Mouse (Mus musculus) limb, embryonic 10.5 days (tissue): ENCODE results near the gene Kif3b. TPM values are rescaled to one million over a fixed set of nuclear protein-coding genes. Genes with fewer than 3 reads are reported as not detected.
"Not testable (repeated sequence)": the region's sequence is repeated elsewhere in the genome, so short reads cannot be mapped to it uniquely, and the experiment has no call there.

Experiments used
- DNase-seq: peaks from one replicate; pipeline ENCODE4 v3.0.0-alpha.2; 2017; ENCODE audit warnings: low spot score
- H3K27ac ChIP-seq: fragments of 300-500 bp; sonication (generic); 2 replicates; pipeline ENCODE4 v1.5.1; 2016; ENCODE audit warnings: mild to moderate bottlenecking
- H3K27me3 ChIP-seq: fragments of 300-500 bp; sonication (generic); 2 replicates; pipeline ENCODE4 v1.6.1; 2016; ENCODE audit warnings: low read depth, mild to moderate bottlenecking; ENCODE audit not compliant: poor library complexity, severe bottlenecking
- H3K36me3 ChIP-seq: fragments of 300-500 bp; sonication (generic); 2 replicates; pipeline ENCODE4 v1.6.1; 2016; ENCODE audit warnings: mild to moderate bottlenecking, moderate library complexity
- H3K4me1 ChIP-seq: fragments of 300-500 bp; sonication (generic); 2 replicates; pipeline ENCODE4 v1.6.1; 2016
- H3K4me3 ChIP-seq: fragments of 300-500 bp; sonication (generic); 2 replicates; pipeline ENCODE4 v1.5.1; 2016; ENCODE audit warnings: mild to moderate bottlenecking, moderate library complexity
- H3K9me3 ChIP-seq: fragments of 300-500 bp; sonication (generic); replicated peaks from 2 replicates; pipeline ENCODE4 v1.6.1; 2016; ENCODE audit warnings: mild to moderate bottlenecking
- WGBS: fragments of 180-500 bp; shearing (Covaris S2); methylation state at CpG from one replicate; pipeline ENCODE4 v1.1.7; 2016; 5-methylcytosine and 5-hydroxymethylcytosine counted together
- polyA plus RNA-seq: library from polyadenylated mRNA; unstranded; fragments of >200 nt; fragmentation: Nextera tagmentation; extraction: Ambion mirVana; gene quantifications from 2 replicates; pipeline ENCODE4 v1.2.1, GENCODE M21; 2016

The Kif3b gene
- polyA plus RNA-seq, 1 experiment from 2014 or later: 5.4 TPM

- not testable (repeated sequence) for DNase-seq, H3K9me3 ChIP-seq, H3K4me3 ChIP-seq, H3K27me3 ChIP-seq, H3K36me3 ChIP-seq, H3K27ac ChIP-seq
- 90% methylated on average over 3 of the region's 3 CpGs for WGBS
- H3K4me1 ChIP-seq: peaks cover 14% of the 10 kb centered on the region
These were observed 15.6 kb upstream of the Kif3b start for GRCm38 (mm10) chr2:153275577-153275976.

DNA sequence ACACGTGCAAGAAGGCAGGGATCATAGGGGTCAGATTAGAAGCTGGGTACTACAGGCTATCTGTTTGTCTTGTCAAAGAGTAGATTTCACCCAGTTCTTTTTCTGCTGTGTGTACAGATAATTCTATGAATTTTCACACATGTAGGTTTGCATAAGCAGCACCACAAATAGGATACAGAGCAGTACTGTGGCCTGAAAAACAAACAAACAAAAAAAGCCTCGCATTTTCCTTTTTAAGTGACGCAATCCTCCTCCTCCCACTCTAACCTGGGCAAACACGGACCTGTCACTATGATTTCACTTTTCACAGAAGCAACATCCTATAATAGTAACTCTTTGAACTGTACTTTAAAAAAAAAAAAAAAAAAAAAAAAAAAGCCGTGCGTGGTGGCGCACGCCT is 14.8 kb upstream of the Kif3b start:
- H3K9me3 ChIP-seq: no peaks in the 10 kb centered on the region
- H3K4me3 ChIP-seq: no peak overlapping the region
- 96% methylated on average over 8 of the region's 8 CpGs for WGBS
- no peak for DNase-seq
- no peaks in the 10 kb centered on the region for H3K27me3 ChIP-seq
- peaks cover 14% of the 10 kb centered on the region for H3K4me1 ChIP-seq
- no peaks in the 10 kb centered on the region for H3K36me3 ChIP-seq
- H3K27ac ChIP-seq: no peak overlapping the region

- not testable (repeated sequence) for H3K4me3 ChIP-seq, H3K9me3 ChIP-seq, DNase-seq, H3K27me3 ChIP-seq, H3K36me3 ChIP-seq, H3K27ac ChIP-seq
- H3K4me1 ChIP-seq: peaks cover 14% of the 10 kb centered on the region
- WGBS: 94% methylated on average over 5 of the region's 5 CpGs
These were observed 14.4 kb upstream of the Kif3b start for GRCm38 (mm10) chr2:153276846-153277245.

DNA sequence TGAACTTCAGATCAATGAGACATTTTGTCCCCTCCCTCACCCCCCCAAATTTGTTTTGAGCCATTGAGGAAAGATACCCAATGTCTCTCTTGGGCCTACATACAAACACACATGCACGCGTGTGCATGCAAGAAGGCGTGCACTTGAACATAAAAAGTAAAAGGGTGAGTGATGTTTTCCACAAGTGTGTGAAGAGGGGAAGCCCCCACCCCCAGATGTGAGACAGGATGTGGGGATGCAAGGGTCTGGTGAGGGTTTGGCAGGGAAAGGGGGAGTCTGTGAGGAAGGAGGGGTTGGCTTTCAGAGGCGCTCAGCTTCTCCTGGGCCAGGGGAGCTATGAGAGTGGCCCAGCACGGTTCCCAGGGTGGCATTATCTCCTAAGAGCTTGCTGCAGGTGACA is 12.9 kb upstream of the Kif3b start:
- WGBS: 87% methylated on average over 5 of the region's 5 CpGs
- no peaks in the 10 kb centered on the region for H3K9me3 ChIP-seq
- no peak overlapping the region for H3K4me3 ChIP-seq
- no peak overlapping the region for H3K27ac ChIP-seq
- DNase-seq: no peak
- no peaks in the 10 kb centered on the region for H3K36me3 ChIP-seq
- H3K27me3 ChIP-seq: no peaks in the 10 kb centered on the region
- H3K4me1 ChIP-seq: peaks cover 9% of the 10 kb centered on the region

DNA sequence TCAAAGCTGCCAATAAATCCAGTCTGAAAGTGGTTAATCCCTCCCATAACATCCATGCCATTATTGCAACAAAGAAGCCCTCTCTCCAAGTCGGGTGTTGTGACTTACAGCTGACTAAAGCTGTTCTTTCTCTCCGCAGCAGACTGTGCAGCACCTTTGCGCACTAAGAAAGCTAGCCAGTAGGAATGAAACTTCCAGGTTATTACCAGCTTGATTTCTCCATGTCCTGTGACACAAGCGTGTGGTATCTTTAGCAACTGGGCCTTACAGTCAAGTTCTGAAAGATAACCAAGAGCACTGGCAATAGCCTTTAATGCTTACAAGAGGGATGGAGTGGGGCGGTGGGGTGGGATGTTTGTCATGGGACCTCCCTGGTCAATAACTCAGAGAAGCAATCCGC is 7.3 kb upstream of the Kif3b start:
- DNase-seq: no peak
- H3K4me1 ChIP-seq: no peaks in the 10 kb centered on the region
- H3K4me3 ChIP-seq: no peak overlapping the region
- no peaks in the 10 kb centered on the region for H3K27me3 ChIP-seq
- H3K9me3 ChIP-seq: no peaks in the 10 kb centered on the region
- 89% methylated on average over 6 of the region's 6 CpGs for WGBS
- no peaks in the 10 kb centered on the region for H3K36me3 ChIP-seq
- no peak overlapping the region for H3K27ac ChIP-seq

DNA sequence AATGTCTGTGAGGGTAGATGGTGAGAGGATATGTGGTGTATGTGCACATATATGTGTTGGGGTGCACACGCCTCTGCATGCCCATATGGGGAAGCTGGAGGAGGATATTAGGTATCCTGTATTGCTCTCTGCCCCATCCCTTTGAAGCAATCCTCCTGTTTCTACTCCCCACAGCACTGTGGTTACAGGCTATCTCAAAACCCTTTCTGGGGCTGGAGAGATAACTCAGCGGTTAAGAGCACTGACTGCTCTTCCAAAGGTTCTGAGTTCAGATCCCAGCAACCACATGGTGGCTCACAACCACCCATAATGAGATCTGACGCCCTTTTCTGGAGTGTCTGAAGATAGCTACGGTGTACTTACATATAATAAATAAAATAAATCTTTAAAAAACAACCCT is 4.7 kb upstream of the Kif3b start:
- Histone ChIP-seq H3K4me1 (peaks cover 7% of the 10 kb centered on the region; the same call in 1 of the 2 replicates), H3K36me3 (no peaks in the 10 kb centered on the region), H3K27me3 (no peaks in the 10 kb centered on the region), H3K4me3 (no peak overlapping the region), H3K27ac (no peak overlapping the region), H3K9me3 (no peaks in the 10 kb centered on the region)
- 89% methylated on average over 4 of the region's 4 CpGs for WGBS
- no peak for DNase-seq

GRCm38 (mm10) chr2:153287835-153288234 is 3.4 kb upstream of the Kif3b start:
- DNase-seq: no peak
- no peaks in the 10 kb centered on the region for H3K27me3 ChIP-seq
- H3K36me3 ChIP-seq: no peaks in the 10 kb centered on the region
- peaks cover 20% of the 10 kb centered on the region for H3K4me1 ChIP-seq
- no peak overlapping the region for H3K27ac ChIP-seq
- 60% methylated on average over 6 of the region's 6 CpGs for WGBS
- no peak overlapping the region for H3K4me3 ChIP-seq
- H3K9me3 ChIP-seq: no peaks in the 10 kb centered on the region

DNA sequence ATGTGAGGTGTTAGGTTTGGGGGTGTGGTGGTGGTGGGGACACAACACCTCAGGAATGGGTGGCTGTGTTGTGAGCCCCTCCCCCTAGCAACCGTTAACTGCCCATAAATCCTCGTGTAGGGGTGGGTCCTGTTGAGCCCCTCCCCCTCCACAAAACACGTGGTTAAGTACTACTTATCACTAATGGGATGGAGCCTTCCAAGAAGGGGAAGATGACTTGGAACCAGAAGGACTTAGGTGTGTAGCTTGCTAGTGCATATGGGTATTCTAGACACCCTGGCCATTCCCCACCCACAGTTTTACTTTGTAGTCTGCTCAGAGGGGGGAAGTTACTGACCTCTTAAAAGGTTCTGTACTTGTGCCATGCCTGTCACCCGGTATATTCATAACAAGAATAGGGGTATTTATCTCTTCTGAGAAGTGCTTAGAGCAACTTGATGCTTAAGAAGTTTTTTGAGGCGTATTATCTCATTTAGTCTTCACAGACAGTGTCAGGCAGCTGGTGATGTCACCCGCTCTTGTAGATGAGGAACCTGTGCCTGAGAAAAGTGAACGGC is 1.2 kb downstream of the Kif3b start:
- H3K9me3 ChIP-seq: no peaks in the 10 kb centered on the region
- DNase-seq: peak; percentile 43
- no peaks in the 10 kb centered on the region for H3K27me3 ChIP-seq
- peak overlapping the region; percentile 74 for H3K4me3 ChIP-seq
- H3K4me1 ChIP-seq: peaks cover 23% of the 10 kb centered on the region
- no peak overlapping the region for H3K27ac ChIP-seq
- WGBS: 52% methylated on average over 7 of the region's 7 CpGs
- peaks cover 3% of the 10 kb centered on the region; the same call in 1 of the 2 replicates for H3K36me3 ChIP-seq

DNA sequence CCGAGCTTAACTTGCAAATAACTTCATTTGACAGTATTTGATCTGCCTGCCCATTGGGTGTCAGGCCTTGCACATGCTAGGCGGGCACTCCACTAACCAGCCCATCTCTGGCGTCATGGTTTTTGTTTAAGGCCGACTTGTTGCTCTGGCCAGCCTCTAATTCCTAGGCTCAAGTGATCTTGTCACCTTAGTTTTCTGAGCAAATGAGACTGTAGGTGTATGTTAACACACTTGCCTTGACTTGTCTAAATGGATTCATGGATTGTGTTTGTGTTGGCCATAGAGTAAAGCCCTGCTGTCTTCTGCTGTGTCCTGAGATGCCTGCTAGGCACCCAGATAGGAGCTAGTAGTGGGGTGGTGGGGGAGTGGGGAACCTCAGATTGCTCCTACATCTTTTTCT is 4.0 kb downstream of the Kif3b start:
- H3K9me3 ChIP-seq: no peaks in the 10 kb centered on the region
- no peak for DNase-seq
- peaks cover 3% of the 10 kb centered on the region; the same call in 1 of the 2 replicates for H3K36me3 ChIP-seq
- H3K27ac ChIP-seq: no peak overlapping the region
- H3K27me3 ChIP-seq: no peaks in the 10 kb centered on the region
- H3K4me3 ChIP-seq: no peak overlapping the region
- H3K4me1 ChIP-seq: peaks cover 25% of the 10 kb centered on the region
- WGBS: 88% methylated on average over 4 of the region's 4 CpGs

- Histone ChIP-seq H3K27ac (no peak overlapping the region), H3K4me3 (no peak overlapping the region), H3K9me3 (no peaks in the 10 kb centered on the region), H3K27me3 (no peaks in the 10 kb centered on the region), H3K36me3 (peaks cover 3% of the 10 kb centered on the region; the same call in 1 of the 2 replicates), H3K4me1 (peaks cover 5% of the 10 kb centered on the region; the same call in 1 of the 2 replicates)
- DNase-seq: no peak
- WGBS: 91% methylated on average over 4 of the region's 4 CpGs
These were observed 6.6 kb downstream of the Kif3b start for GRCm38 (mm10) chr2:153297771-153298170.

- Histone ChIP-seq H3K36me3 (peaks cover 3% of the 10 kb centered on the region; the same call in 1 of the 2 replicates), H3K4me1 (peaks cover 2% of the 10 kb centered on the region; the same call in 1 of the 2 replicates), H3K27me3 (no peaks in the 10 kb centered on the region), H3K4me3 (no peak overlapping the region), H3K27ac (no peak overlapping the region), H3K9me3 (no peaks in the 10 kb centered on the region)
- DNase-seq: no peak
- WGBS: 58% methylated on average over 4 of the region's 4 CpGs
These were observed 7.2 kb downstream of the Kif3b start for GRCm38 (mm10) chr2:153298460-153298859.

- no peak overlapping the region for H3K4me3 ChIP-seq
- WGBS: 75% methylated on average over 4 of the region's 4 CpGs
- no peak for DNase-seq
These were observed 7.7 kb downstream of the Kif3b start for GRCm38 (mm10) chr2:153298863-153299262.

GRCm38 (mm10) chr2:153301123-153301522 is 9.9 kb downstream of the Kif3b start:
- Histone ChIP-seq H3K4me3 (no peak overlapping the region), H3K36me3 (no peaks in the 10 kb centered on the region; the same call in 1 of the 2 replicates), H3K27me3 (no peaks in the 10 kb centered on the region), H3K9me3 (no peaks in the 10 kb centered on the region), H3K27ac (no peak overlapping the region), H3K4me1 (peaks cover 2% of the 10 kb centered on the region; the same call in 1 of the 2 replicates)
- DNase-seq: no peak
- WGBS: 91% methylated on average over 5 of the region's 5 CpGs

More at GRCm38 (mm10) chr2:153298863-153299262, 7.7 kb downstream of the Kif3b start:
- Histone ChIP-seq H3K27me3 (no peaks in the 10 kb centered on the region), H3K36me3 (peaks cover 3% of the 10 kb centered on the region; the same call in 1 of the 2 replicates), H3K27ac (no peak overlapping the region), H3K4me1 (peaks cover 2% of the 10 kb centered on the region; the same call in 1 of the 2 replicates), H3K9me3 (no peaks in the 10 kb centered on the region)

DNA sequence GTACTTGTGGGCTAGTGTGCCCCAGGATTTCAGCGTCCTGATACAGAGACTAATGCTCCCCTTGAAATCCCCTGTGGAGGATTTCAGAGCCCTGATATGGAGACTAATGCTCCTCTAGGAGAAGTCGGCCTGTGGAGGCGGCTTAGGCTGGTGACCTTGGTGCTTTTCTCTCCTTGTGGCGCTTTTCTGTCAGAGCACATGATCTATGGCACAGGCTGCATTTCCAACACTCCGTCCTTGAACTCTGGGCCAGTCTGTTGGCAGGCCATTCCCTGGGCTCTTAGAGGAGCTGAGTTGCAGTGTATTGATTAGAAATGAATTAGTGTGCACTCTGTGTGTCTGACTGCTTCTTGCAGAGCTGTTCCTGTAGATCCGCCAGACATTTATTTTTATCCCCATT is 14.0 kb downstream of the Kif3b start:
- Histone ChIP-seq H3K27me3 (no peaks in the 10 kb centered on the region), H3K9me3 (no peaks in the 10 kb centered on the region), H3K4me3 (no peak overlapping the region), H3K36me3 (no peaks in the 10 kb centered on the region), H3K27ac (no peak overlapping the region), H3K4me1 (peaks cover 4% of the 10 kb centered on the region; the same call in 1 of the 2 replicates)
- DNase-seq: no peak
- 79% methylated on average over 6 of the region's 6 CpGs for WGBS
